Mouse (Mus musculus) thymus, adult 2 months (tissue): ENCODE measurements around the gene Anks1.

ENCODE experiments used
- CTCF ChIP-seq: fragments of 200-500 bp; IDR thresholded peaks from 2 replicates; pipeline ENCODE4 v1.5.1; 2012; ENCODE audit warnings: mild to moderate bottlenecking, control low read depth, low read length, moderate library complexity, borderline replicate concordance; ENCODE audit not compliant: control insufficient read depth, poor library complexity, insufficient read depth; ENCODE audit errors: extremely low read depth
- POLR2A ChIP-seq: fragments of 200-500 bp; IDR thresholded peaks from 2 replicates; pipeline ENCODE4 v1.6.1; 2012; ENCODE audit warnings: mild to moderate bottlenecking, low read length, control low read depth, moderate library complexity; ENCODE audit not compliant: control insufficient read depth, poor library complexity, insufficient read depth; ENCODE audit errors: extremely low read depth

DNA sequence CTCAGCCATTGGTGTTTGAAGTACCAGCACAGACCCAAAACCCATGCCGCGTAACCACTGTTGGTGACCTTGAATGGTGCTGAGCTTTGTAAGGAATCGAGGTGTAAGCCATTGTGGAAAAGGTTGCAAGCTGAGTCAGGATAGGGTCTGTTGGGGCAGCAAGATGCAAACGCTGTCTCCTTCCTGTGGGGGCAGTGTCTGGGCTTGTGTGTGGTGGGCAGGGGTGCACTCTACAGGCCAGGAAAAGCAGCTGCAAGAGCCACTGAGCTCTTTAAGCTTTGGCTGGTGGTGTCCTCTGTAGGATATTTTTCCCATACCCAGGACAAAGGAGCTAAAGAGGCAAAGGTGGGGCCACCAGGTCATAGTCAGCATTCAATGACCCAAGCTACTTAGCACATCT is 139.3 kb downstream of the Anks1 start:
- TF ChIP-seq CTCF (peak; percentile 89; the same call in 1 of the 2 replicates), POLR2A (no peak)
